Mouse (Mus musculus) inflammation-experienced regulatory T-cells, adult 6 months (primary cell): Measurements from ENCODE around the gene P2ry2. TPM values are rescaled to one million over a fixed set of nuclear protein-coding genes. Genes with fewer than 3 reads are reported as not detected.

Experiments
- ATAC-seq: one replicate; pipeline ENCODE4 v1.8.0; 2017
- polyA plus RNA-seq, 3 experiments: library from polyadenylated mRNA; unstranded; fragments of 100-300 nt; shearing (Covaris generic); gene quantifications; one replicate each; pipeline ENCODE4 v1.2.1; 2017

Gene P2ry2
- not detected for polyA plus RNA-seq

GRCm38 (mm10) chr7:101012541-101012940 lies at the start of gene P2ry2:
TSS of gene P2ry2 (minus strand) at chr7:101012866.
- no peak for ATAC-seq

- no peak for ATAC-seq
Measured at GRCm38 (mm10) chr7:101062246-101062645, 49.6 kb upstream of the P2ry2 start.

- ATAC-seq = peak; percentile 48
Measured at GRCm38 (mm10) chr7:101061381-101061780, 48.7 kb upstream of the P2ry2 start.

GRCm38 (mm10) chr7:101060476-101060875 lies 47.8 kb upstream of the P2ry2 start:
- ATAC-seq = peak; percentile 64

GRCm38 (mm10) chr7:101059188-101059587 lies 46.5 kb upstream of the P2ry2 start:
- ATAC-seq = no peak

- ATAC-seq = no peak
Measured at GRCm38 (mm10) chr7:101057309-101057708, 44.6 kb upstream of the P2ry2 start.

GRCm38 (mm10) chr7:101053136-101053535 lies 40.5 kb upstream of the P2ry2 start:
- no peak for ATAC-seq

- ATAC-seq = peak; percentile 43
Measured at GRCm38 (mm10) chr7:101051551-101052221, 39.0 kb upstream of the P2ry2 start.

- ATAC-seq = no peak
Measured at GRCm38 (mm10) chr7:101050724-101051550, 38.3 kb upstream of the P2ry2 start.

GRCm38 (mm10) chr7:101049326-101050087 lies 36.8 kb upstream of the P2ry2 start:
- ATAC-seq = no peak

GRCm38 (mm10) chr7:101048247-101048646 lies 35.6 kb upstream of the P2ry2 start:
- no peak for ATAC-seq

GRCm38 (mm10) chr7:101043846-101044541 lies 31.3 kb upstream of the P2ry2 start:
- no peak for ATAC-seq

- no peak for ATAC-seq
Measured at GRCm38 (mm10) chr7:101041977-101042749, 29.5 kb upstream of the P2ry2 start.

- no peak for ATAC-seq
Measured at GRCm38 (mm10) chr7:101041544-101041943, 28.9 kb upstream of the P2ry2 start.

- ATAC-seq = no peak
Measured at GRCm38 (mm10) chr7:101033371-101033770, 20.7 kb upstream of the P2ry2 start.

- ATAC-seq = no peak
Measured at GRCm38 (mm10) chr7:101031234-101031633, 18.6 kb upstream of the P2ry2 start.

- no peak for ATAC-seq
Measured at GRCm38 (mm10) chr7:101030756-101031155, 18.1 kb upstream of the P2ry2 start.

GRCm38 (mm10) chr7:101029446-101029845 lies 16.8 kb upstream of the P2ry2 start:
- no peak for ATAC-seq

GRCm38 (mm10) chr7:101028991-101029390 lies 16.3 kb upstream of the P2ry2 start:
- ATAC-seq = no peak

GRCm38 (mm10) chr7:101028444-101028757 lies 15.7 kb upstream of the P2ry2 start:
- no peak for ATAC-seq

- ATAC-seq = peak; percentile 54
Measured at GRCm38 (mm10) chr7:101027623-101028443, 15.2 kb upstream of the P2ry2 start.
